Mouse (Mus musculus) heart, postnatal 0 days (tissue): ENCODE measurements around the gene Psap.
A peak's percentile ranks its signal among the peaks of the same experiment; 100 is the strongest.

Experiments
- CTCF ChIP-seq: IDR thresholded peaks from 2 replicates; pipeline ENCODE4 v1.5.1; 2016; ENCODE audit warnings: antibody characterized with exemption, control low read depth, low read depth
- EP300 ChIP-seq: IDR thresholded peaks from 2 replicates; pipeline ENCODE4 v1.6.1; 2016; ENCODE audit warnings: antibody characterized with exemption, low read depth

- TF ChIP-seq CTCF (peak; percentile 93), EP300 (no peak)
Observed at GRCm38 (mm10) chr10:60304854-60305628, 27.6 kb downstream of the Psap start.
